15 mouse cellular contexts compared by ENCODE assay signal in the genomic region with DNA sequence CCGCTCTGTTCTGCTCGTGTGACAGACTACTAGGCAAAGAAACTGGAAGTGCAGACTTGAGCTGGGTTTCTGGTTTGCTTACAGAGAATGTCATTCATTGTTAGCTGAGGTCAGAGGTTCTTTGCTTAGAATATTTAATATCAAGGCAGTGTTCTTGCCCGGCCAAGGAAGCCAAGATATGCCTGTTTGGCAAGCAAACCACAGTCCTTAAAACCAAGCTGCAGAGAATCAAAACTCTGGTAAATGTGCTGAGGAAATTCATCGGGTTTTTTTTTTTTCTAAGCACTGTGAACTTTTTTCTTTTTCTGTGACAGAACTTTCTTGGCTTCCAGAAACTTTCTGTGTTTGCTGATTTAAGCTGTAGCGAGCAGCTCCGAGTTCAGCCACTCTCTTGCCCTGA. TPM values are rescaled to one million over a fixed set of nuclear protein-coding genes. Genes with fewer than 3 reads are reported as not detected.
DNase-seq lines count a peak whose midpoint lies in the region; ATAC-seq and TF ChIP-seq lines count a peak whose summit lies in the region.
"Had no signal": no experiment of that assay in that cellular context is flagged by ENCODE, and none has a peak within 500 bp of the region (broad histone marks: within the 10 kb centered on the region; RNA-seq: fewer than 3 reads in every experiment).

No protein-coding gene starts in this region.

- no peak overlapping the region for H3ac ChIP-seq in myocyte (ENCODE audit: control insufficient read depth, insufficient read length)

- H3K9me3 ChIP-seq in heart, embryonic 16.5 days (replicated peaks; ENCODE audit: control insufficient read depth, low read length), result no peaks in the 10 kb centered on the region
- no peaks in the 10 kb centered on the region for H3K9me3 ChIP-seq in midbrain, embryonic 12.5 days
- H3K9me3 ChIP-seq in midbrain, embryonic 15.5 days, result no peaks in the 10 kb centered on the region
- H3K9me3 ChIP-seq: heart, embryonic 10.5 days; stomach, embryonic 15.5 days had no signal

- no peaks in the 10 kb centered on the region for H3K36me3 ChIP-seq in heart, embryonic 16.5 days (ENCODE audit: control insufficient read depth, insufficient read depth)
- no peaks in the 10 kb centered on the region for H3K36me3 ChIP-seq in heart, adult 2 months (ENCODE audit: control insufficient read depth, insufficient read depth, low read length)
- no peaks in the 10 kb centered on the region for H3K36me3 ChIP-seq in midbrain, embryonic 12.5 days
- H3K36me3 ChIP-seq in midbrain, embryonic 15.5 days (replicated peaks), result no peaks in the 10 kb centered on the region
- no peaks in the 10 kb centered on the region for H3K36me3 ChIP-seq in myocyte (ENCODE audit: control insufficient read depth, insufficient read depth)
- H3K36me3 ChIP-seq: heart, embryonic 10.5 days; stomach, embryonic 15.5 days had no signal

- no peak for TF ChIP-seq CTCF in heart, adult 2 months (IDR thresholded peaks at IDR 0.05)

- peaks cover 2% of the 10 kb centered on the region for H3K27me3 ChIP-seq in heart, embryonic 16.5 days (ENCODE audit: control insufficient read depth, insufficient read depth, low read length)
- no peaks in the 10 kb centered on the region for H3K27me3 ChIP-seq in heart, adult 2 months (ENCODE audit: control insufficient read depth, insufficient read depth, low read length)
- H3K27me3 ChIP-seq in midbrain, embryonic 12.5 days, result peaks cover 72% of the 10 kb centered on the region
- peaks cover 20% of the 10 kb centered on the region for H3K27me3 ChIP-seq in midbrain, embryonic 15.5 days (replicated peaks)
- no peaks in the 10 kb centered on the region for H3K27me3 ChIP-seq in myocyte (ENCODE audit: control insufficient read depth, insufficient read depth, insufficient read length)
- H3K27me3 ChIP-seq: Patski had no signal

- ATAC-seq in heart, embryonic 16.5 days (replicated peaks; ENCODE audit: extremely low read depth, insufficient read depth, low FRiP score), result no peak
- no peak for ATAC-seq in midbrain, embryonic 12.5 days (ENCODE audit: low FRiP score, low read depth)
- no peak for ATAC-seq in midbrain, embryonic 15.5 days (replicated peaks)
- ATAC-seq: intestine, postnatal 0 days; Patski had no signal

- H3K4me3 ChIP-seq in heart, embryonic 16.5 days (ENCODE audit: low read length), result peak overlapping the region; percentile 2; the same call in 1 of the 2 replicates
- H3K4me3 ChIP-seq in heart, adult 2 months, result no peak overlapping the region
- H3K4me3 ChIP-seq in midbrain, embryonic 12.5 days, result no peak overlapping the region
- H3K4me3 ChIP-seq in midbrain, embryonic 15.5 days, result no peak overlapping the region; the same call in 1 of the 2 replicates
- H3K4me3 ChIP-seq in myocyte, result no peak overlapping the region

- H3K4me2 ChIP-seq in heart, embryonic 16.5 days (ENCODE audit: low read depth, low read length), result peak overlapping the region; percentile 99; the same call in 1 of the 2 replicates
- H3K4me2 ChIP-seq in midbrain, embryonic 12.5 days (replicated peaks), result 0 out of 2 replicates have a peak overlapping the region, but pooled peaks have one; percentile 1
- no peak overlapping the region for H3K4me2 ChIP-seq in midbrain, embryonic 15.5 days
- H3K4me2 ChIP-seq in myocyte (ENCODE audit: low read depth), result peak overlapping the region; percentile 100

- peaks cover 9% of the 10 kb centered on the region for H3K4me1 ChIP-seq in heart, embryonic 16.5 days (ENCODE audit: control insufficient read depth, insufficient read depth, low read length)
- H3K4me1 ChIP-seq in heart, adult 2 months (ENCODE audit: control insufficient read depth, insufficient read depth, low read length), result peaks cover 1% of the 10 kb centered on the region; the same call in 1 of the 2 replicates
- peaks cover 34% of the 10 kb centered on the region for H3K4me1 ChIP-seq in midbrain, embryonic 12.5 days
- H3K4me1 ChIP-seq in midbrain, embryonic 15.5 days, result peaks cover 19% of the 10 kb centered on the region

- no peak for TF ChIP-seq POLR2A in heart, adult 2 months (IDR thresholded peaks at IDR 0.05; ENCODE audit: insufficient read depth, low read depth, low read length)
- no peak for TF ChIP-seq POLR2A in myocyte (IDR thresholded peaks at IDR 0.05; ENCODE audit: insufficient read length, low read depth)

- no peak for TF ChIP-seq EP300 in heart, adult 2 months (IDR thresholded peaks at IDR 0.05; ENCODE audit: insufficient read depth, low read depth, low read length)

- DNase-seq in heart, adult 2 months, result no peak
- peak; percentile 54 for DNase-seq in fibroblast of lung, adult 2 months (ENCODE audit: low read depth)
- no peak for DNase-seq in thymus, postnatal 14 days
- DNase-seq: adrenal gland, adult 2 months; cerebellum, adult 8-10 months had no signal

- WGBS in heart, embryonic 16.5 days, result 58% methylated on average over 6 of the region's 6 CpGs
- 46% methylated on average over 6 of the region's 6 CpGs for WGBS in heart, adult 2 months
- WGBS in midbrain, embryonic 12.5 days, result 42% methylated on average over 6 of the region's 6 CpGs
- WGBS in midbrain, embryonic 15.5 days, result 50% methylated on average over 6 of the region's 6 CpGs

- H3K27ac ChIP-seq in heart, embryonic 16.5 days (ENCODE audit: low read length), result no peak overlapping the region
- H3K27ac ChIP-seq in heart, adult 2 months, result no peak overlapping the region
- no peak overlapping the region for H3K27ac ChIP-seq in midbrain, embryonic 12.5 days (replicated peaks)
- H3K27ac ChIP-seq in midbrain, embryonic 15.5 days, result no peak overlapping the region
- H3K27ac ChIP-seq: heart, embryonic 10.5 days; macrophage; stomach, embryonic 15.5 days had no signal

- H3K9ac ChIP-seq in heart, embryonic 16.5 days (ENCODE audit: low read length), result no peak overlapping the region
- no peak overlapping the region for H3K9ac ChIP-seq in heart, adult 2 months (ENCODE audit: low read depth, low read length)
- H3K9ac ChIP-seq in midbrain, embryonic 12.5 days (replicated peaks), result no peak overlapping the region
- H3K9ac ChIP-seq in midbrain, embryonic 15.5 days, result no peak overlapping the region
- H3K9ac ChIP-seq: stomach, embryonic 15.5 days had no signal

- H3K79me2 ChIP-seq in heart, adult 2 months (replicated peaks; ENCODE audit: control insufficient read depth, insufficient read depth, low read length), result no peaks in the 10 kb centered on the region
- H3K79me2 ChIP-seq in myocyte (ENCODE audit: control insufficient read depth, insufficient read depth), result no peaks in the 10 kb centered on the region

- intact Hi-C loops in heart, adult 2 months (cut with DNase I), result no loop called here

TF ChIP-seq in myocyte, 11 proteins besides CTCF, POLR2A, EP300 and RAD21:
- TF ChIP-seq TCF3 (IDR thresholded peaks at IDR 0.05; ENCODE audit: insufficient read length, low read depth), result no peak
- no peak for TF ChIP-seq MYOG (IDR thresholded peaks at IDR 0.05; ENCODE audit: control insufficient read depth in 1 of 3, insufficient read depth in 1 of 3, insufficient read length in 2 of 3, low read depth in 2 of 3)
- TF ChIP-seq CEBPB (IDR thresholded peaks at IDR 0.05; ENCODE audit: insufficient read depth, poor library complexity, severe bottlenecking), result no peak
- no peak for TF ChIP-seq MAX (IDR thresholded peaks at IDR 0.05; ENCODE audit: low read depth)
- no peak for TF ChIP-seq E2F4 (IDR thresholded peaks at IDR 0.05; ENCODE audit: insufficient read depth)
- no peak for TF ChIP-seq POLR2AphosphoS2 (IDR thresholded peaks at IDR 0.05; ENCODE audit: insufficient read length, low read depth)
- no peak for TF ChIP-seq REST (IDR thresholded peaks at IDR 0.05; ENCODE audit: insufficient read depth, insufficient read length)
- TF ChIP-seq TCF12 (IDR thresholded peaks at IDR 0.05; ENCODE audit: insufficient read depth, poor library complexity, severe bottlenecking), result no peak
TF ChIP-seq in myocyte: peak in this region for 0.

RNA-seq across cellular contexts. Expression of a gene that starts 6.0 kb away (rescaled TPM):
- 3.3 TPM in 2 replicates for polyA plus RNA-seq in heart, embryonic 16.5 days (2015; fragmentation: Nextera tagmentation; extraction: Ambion mirVana)
- total RNA-seq in heart, adult 2 months (2021), result 1 to 10 TPM; 1.3 to 2.1 TPM
- polyA plus RNA-seq in heart, adult 2 months (2012; rRNA removed), result 0.92 and 1.6 TPM in 2 replicates
- polyA plus RNA-seq in midbrain, embryonic 12.5 days (2016; fragmentation: Nextera tagmentation; extraction: Ambion mirVana), result 1.6 and 3.3 TPM in 2 replicates
- 2.5 and 5.0 TPM in 2 replicates for polyA plus RNA-seq in midbrain, embryonic 15.5 days (2015; fragmentation: Nextera tagmentation; extraction: Ambion mirVana)
- polyA plus RNA-seq in myocyte (2012; fragmentation: generic; extraction: Trizol), result 4.5 TPM
- total RNA-seq: CH12.LX had no signal
- polyA plus RNA-seq: macrophage had no signal

RNA-seq across cellular contexts. Expression of a gene that starts 22.3 kb away (rescaled TPM):
- 6.7 and 7.2 TPM in 2 replicates for polyA plus RNA-seq in heart, embryonic 16.5 days (2015; fragmentation: Nextera tagmentation; extraction: Ambion mirVana)
- total RNA-seq in heart, adult 2 months (2021), result 1 to 10 TPM; 5.5 to 6.1 TPM
- polyA plus RNA-seq in heart, adult 2 months (2012; rRNA removed), result 2.6 and 3.0 TPM in 2 replicates
- polyA plus RNA-seq in midbrain, embryonic 12.5 days (2016; fragmentation: Nextera tagmentation; extraction: Ambion mirVana), result 12.1 and 13.8 TPM in 2 replicates
- 9.8 and 10.4 TPM in 2 replicates for polyA plus RNA-seq in midbrain, embryonic 15.5 days (2015; fragmentation: Nextera tagmentation; extraction: Ambion mirVana)
- polyA plus RNA-seq in myocyte (2012; fragmentation: generic; extraction: Trizol), result 4.5 TPM
